Mouse (Mus musculus) G1E-ER4 (cell line): Measurements from ENCODE around the gene Dync2h1. TPM values are rescaled to one million over a fixed set of nuclear protein-coding genes. Genes with fewer than 3 reads are reported as not detected.

Experiments used
- GATA1 ChIP-seq: IDR thresholded peaks from one replicate; pipeline ENCODE4 v1.8.0; 2012; ENCODE audit warnings: low read length, inconsistent platforms
- polyA plus RNA-seq: library from polyadenylated mRNA; stranded (reverse); fragments of >175 nt; gene quantifications from 2 replicates; pipeline ENCODE4 v1.2.3, GENCODE M21; 2012

Gene Dync2h1
- polyA plus RNA-seq, 1 experiment: 0.24 TPM

- peak; percentile 30 for TF ChIP-seq GATA1
Measured at GRCm38 (mm10) chr9:6913471-6913870, 270.8 kb downstream of the Dync2h1 start.

GRCm38 (mm10) chr9:6901620-6902019, 282.6 kb downstream of the Dync2h1 start:
- TF ChIP-seq GATA1: no peak

GRCm38 (mm10) chr9:6891331-6891730, 292.9 kb downstream of the Dync2h1 start:
- no peak for TF ChIP-seq GATA1

GRCm38 (mm10) chr9:6881187-6881984, 302.9 kb downstream of the Dync2h1 start:
- TF ChIP-seq GATA1: no peak

Other genes with a start within 250 kb of the Dync2h1 start
- gene Dcun1d5, start 74 bp upstream of the Dync2h1 start, polyA plus RNA-seq: 165 and 279 TPM in 2 replicates
- not detected in 2 replicates for gene Mmp13, start 88.1 kb upstream of the Dync2h1 start, polyA plus RNA-seq
- gene Mmp12, start 159.9 kb upstream of the Dync2h1 start, polyA plus RNA-seq: not detected in 2 replicates
- not detected in 2 replicates for gene Mmp1b, start 203.6 kb upstream of the Dync2h1 start, polyA plus RNA-seq